Mouse (Mus musculus) cerebellum, postnatal 25 days (tissue): ENCODE measurements around the gene Nt5dc2.

ENCODE experiments used
- DNase-seq, 2 experiments: peaks; one replicate each; pipeline ENCODE4 v3.0.0; 2021; ENCODE audit warnings: mixed read lengths in 2 of 2

Nt5dc2 gene

DNA sequence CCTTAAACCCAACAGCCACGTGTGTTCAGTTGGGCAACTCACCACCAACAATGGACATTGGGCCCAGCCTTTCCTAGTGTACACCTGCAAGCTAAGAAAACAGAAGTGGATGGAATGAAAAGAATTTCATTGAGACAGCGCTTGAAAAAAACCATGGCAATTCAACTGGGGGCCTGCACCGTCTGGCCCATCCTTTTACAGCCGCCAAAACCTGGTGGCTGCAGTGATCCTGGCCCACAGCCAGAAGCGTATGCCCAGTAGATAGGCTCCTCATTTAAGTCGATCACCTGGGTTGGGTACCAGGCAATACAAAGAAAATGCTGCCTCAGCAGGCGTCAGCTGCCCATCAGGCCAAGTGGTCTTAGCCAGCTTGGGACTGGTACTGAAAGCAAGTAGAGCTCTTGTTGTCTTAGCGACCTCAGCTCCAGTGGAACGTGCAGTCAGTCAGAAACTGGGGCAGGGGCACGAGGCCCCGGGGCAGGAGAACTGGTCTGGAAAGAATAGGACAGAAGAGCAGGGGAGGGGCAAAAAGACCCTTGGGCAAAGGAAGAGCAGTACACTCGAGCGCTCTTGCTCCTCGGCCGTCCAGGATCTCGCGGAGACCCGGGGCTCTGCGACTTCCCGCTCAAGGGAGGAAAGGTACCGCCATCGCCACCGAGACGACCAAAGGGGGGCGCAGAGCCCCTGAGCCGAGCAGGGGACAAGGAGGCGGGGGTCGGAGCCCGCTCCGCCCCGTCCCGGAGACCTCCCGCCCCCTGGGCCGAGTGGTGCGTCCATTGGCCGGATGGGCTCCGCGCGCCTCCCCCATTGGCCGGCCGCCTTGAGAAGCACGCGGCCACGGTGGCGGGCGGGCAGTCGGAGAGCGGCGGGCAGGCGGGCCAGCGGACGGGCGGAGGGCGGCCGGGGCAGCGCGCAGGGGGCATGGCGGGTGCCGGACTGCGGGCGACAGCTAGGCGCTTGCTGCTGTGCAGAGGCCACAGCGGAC lies at the start of gene Nt5dc2:
Nt5dc2 (plus strand) TSS at position 818 of the 985 bp plus-strand sequence.
- DNase-seq: peak; percentile 66 to 83

DNA sequence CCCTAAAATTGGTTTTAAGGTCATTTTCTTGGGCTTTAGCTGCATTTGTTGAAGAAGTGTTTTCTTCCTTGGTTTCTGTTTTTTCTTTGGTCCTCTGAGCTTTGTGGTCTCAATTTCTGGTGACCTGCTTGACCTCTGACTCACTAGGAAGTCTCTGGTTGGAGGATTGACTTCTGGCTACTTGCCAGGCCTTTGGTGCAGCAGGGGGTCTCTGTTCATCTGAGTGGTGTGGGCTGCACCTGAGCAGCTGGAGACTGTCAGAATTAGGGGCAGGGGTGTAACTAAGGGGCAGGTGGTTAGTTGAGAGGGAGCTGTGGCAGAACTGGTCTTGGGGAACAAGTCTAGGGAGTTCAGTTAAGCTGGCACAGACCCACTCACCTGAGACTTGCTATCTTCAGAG lies 49.7 kb upstream of the Nt5dc2 start:
- DNase-seq: peak; percentile 8 to 11

DNA sequence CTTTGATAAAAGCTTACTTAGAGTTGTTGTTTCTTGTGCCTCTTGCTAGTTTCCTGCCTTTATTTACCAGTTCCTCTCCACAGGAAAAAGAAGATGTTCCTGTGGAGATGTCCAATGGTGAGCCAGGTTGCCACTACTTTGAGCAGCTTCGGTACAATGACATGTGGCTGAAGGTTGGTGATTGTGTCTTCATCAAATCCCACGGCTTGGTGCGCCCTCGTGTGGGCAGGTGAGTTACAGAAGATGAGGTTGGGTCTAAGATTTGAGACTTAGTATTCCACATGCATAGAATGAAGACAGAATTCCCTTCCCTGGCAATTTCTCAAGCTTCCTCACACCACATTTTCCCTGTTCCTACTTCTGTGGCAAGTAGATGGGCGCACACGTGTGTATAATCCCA lies 43.4 kb upstream of the Nt5dc2 start:
- peak in 1 of 2 experiments; percentile 24 for DNase-seq

DNA sequence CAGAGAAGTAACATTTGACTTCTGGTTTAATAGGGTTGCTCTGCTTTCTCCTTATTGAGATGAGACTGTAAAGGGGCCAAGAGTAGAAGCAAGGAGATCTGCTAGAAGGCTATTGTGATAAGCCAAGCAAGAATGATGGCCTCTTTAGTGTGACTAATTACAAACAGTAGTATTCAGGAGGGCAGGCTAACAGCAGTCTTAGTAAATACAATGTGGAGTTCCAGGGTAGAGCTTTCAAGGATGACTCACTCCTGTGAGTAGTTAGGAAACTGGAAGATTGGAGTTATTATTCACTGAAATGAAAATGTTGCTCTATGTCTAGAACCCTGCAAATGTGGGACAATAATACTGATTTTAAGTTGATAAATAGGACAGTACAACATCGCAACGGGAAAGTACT lies 42.3 kb upstream of the Nt5dc2 start:
- no peak for DNase-seq

DNA sequence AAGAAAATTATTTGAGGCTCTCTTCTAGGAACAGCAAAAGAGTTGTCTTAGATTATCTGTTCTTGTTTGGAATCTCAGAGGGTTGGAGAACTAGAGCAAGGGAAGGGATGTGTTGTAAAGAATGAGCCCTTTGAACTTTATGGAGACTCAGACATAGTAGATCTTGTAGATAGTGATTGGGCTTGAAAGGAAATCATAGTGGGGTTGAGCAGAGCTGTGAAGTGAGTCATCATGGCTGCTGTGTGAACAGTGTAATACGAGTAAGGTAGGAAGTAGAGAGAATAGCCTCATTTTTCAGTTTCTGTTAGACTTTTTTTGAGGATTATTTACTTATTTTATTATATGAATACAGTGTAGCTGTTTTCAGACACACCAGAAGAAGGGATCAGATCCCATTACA lies 40.9 kb upstream of the Nt5dc2 start:
- DNase-seq: no peak

DNA sequence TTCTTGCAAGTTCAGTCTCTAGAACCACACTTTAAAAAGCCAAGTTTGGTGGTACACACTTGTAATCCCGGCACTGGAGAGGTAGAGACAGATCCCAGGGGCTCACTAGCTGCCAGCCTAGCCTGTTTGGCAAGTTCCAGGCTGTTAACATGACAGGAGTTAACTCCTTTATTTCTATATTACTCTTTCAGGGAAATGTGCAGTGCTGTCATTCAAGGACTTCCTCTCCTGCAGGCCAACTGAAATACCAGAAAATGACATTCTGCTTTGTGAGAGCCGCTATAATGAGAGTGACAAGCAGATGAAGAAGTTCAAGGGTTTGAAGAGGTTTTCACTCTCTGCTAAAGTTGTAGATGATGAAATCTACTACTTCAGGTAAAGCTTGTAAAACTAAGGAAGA lies 25.7 kb upstream of the Nt5dc2 start:
- DNase-seq: no peak

DNA sequence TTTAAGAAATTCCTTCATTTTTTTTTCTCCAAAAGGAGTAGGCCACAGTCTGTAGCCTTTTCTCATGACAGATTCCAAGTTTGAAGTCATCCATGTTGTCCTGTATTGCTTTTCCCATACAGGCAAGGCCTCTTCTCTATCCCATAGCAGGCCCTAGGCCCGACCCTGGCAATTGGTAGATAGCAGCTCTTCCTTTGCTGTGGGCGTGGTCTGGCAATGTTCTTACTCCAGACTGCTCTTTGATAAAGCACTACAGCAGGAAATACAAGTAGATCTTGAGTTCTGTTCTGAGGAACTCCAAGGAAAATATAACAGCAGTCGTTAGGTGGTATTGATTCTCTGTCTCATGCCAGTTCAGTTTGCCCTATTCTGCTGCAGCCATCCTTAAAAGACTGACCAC lies 20.2 kb upstream of the Nt5dc2 start:
- no peak for DNase-seq

DNA sequence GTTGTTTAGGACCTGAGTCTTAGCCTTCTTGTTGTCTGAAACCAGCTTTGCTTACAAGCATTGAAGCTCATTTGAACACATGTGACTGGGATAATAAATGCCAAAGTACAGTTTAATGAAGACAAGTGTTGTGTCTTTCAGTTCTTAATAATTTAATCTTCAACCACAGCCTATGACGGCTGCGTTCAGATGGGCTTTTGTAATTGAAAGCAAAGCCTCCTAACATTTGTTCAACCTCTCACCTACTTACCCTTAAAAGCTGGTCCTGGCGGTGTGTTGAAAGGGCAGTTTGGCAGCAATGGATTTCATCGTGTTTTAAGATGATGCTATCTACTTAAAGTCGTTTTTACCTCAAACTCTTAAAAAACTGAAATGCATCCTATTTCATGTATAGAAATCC lies 18.7 kb upstream of the Nt5dc2 start:
- DNase-seq: no peak

DNA sequence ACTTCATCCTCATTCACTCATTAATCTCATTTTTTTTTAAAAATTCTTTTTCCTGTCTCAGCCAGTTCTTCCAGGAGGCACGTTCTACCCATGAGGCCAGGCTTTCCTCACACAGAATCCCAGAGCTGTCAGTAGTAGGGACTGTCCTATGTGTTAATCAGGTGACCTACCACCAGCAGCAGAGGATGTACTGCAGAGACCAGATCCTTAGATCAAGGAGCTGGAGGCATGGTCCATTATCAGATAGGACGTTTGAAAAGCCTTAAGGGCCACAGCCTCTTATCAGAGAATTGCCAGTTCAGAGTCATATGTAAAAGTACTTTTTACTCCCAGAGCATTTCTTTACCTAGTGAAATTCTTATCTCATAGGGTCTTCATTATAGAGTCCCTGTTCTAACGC lies 16.8 kb upstream of the Nt5dc2 start:
- no peak for DNase-seq

DNA sequence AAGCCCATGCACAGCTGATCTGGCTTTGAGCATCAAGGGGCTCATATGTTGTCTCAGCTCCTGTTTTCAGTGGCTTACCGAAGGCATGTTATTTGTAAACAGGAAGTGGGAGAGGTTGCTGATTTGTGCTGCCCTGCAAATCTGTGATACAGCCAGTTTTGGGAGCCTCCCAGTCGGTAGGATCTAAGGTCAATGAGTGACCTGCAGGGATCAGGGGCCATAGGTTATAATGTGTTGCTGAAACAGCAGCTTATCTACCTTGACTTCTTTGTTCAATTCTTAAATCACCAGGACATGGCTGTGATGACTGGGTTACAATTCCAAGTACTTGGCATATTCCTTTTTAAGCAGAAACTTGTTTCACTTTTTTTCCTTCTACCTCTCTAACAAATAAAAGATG lies 15.3 kb upstream of the Nt5dc2 start:
- no peak for DNase-seq

DNA sequence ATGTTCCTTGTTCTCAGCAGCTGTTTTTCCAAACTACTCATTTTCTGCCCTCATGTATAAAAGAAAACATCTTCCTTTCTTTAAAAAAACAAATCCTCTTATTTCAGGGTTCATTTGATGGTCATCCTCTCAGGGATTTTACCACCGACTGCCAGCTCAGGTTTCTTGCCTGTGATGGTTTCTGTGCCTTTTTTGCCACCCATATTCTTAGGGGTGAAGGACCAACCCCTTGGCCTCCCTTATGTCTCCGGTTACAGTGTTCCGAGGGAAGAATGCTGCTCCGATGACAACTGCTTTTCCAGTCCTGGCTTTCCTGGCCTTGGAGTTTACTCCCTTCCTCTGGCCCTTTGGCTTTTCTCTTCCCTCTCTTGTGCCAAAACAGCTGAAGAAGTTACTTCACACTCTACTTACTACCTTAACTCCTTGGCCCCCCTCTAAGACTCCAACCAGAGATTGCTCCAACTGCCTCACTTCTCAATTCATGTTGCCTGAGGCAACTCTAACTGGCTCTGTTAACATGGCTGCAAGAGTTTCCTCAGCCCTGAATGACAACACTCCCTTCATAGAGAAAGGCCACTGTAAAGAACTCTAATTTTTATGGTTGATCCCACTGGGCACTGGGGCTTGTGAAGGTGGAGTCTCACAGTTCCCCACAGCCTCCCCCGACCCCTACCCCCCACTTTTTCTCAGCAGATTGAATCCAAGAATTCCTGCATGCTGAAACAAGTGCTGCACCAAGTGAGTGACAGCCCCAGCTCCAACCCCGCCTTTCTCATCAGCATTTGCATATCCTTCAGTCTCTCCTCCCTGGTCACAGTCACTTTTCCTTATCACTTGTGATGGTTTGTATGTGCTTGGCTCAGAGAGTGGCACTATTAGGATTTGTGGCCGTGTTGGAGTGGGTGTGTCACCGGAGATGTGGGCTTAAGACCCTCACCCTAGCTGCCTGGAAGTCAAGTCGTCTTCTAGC lies 5.5 kb upstream of the Nt5dc2 start:
- no peak for DNase-seq

DNA sequence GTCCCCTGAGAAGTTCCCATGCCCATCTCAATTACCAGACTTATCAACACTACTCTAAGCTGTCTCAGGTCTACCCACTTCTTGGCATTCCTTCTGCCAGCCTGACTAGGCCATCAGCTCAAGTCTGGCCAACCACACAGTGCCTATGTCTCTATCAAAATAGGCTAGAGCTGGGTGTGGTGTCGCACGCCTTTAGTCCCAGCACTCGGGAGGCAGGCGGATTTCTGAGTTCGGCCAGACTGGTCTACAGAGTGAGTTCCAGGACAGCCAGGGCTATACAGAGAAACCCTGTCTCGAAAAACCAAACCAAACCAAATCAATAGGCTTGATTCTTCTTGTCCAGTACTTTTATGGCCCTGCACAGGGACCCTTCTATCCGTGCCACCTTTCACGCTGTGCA lies 4.0 kb upstream of the Nt5dc2 start:
- DNase-seq: no peak

DNA sequence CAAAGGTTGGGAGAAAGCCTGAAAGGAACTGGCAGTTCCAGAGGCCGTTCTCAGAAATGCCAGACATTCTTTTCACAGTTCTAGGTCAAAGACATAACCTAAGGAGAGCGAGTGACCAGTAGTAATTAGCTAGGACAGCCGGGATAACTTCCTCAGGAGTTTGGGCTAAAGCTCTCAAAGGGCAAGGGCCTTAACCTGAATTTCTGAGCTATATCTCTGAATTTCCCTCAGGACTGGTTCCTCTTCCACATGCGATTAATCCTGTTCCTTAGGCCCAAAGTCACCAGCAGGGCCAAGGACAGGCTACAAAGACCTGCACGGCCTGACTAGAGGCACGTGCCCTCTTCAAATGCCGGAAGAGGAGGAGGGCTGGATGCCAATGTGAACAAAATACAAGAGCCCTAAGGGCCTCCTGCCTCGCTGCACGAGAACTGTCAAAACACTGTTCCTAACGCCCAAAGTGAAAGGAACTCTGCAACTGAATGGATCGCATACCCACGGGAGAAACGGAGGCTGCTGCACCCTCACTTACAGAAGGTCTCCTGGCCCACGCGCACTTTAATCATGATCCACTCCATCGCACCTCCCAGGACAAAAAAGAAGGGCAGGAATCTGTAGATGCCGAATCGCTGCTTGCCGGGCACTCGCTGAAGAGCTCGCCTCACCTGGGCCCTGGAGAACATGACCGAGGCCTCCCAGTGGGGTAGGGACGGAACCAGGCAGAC lies 2.6 kb upstream of the Nt5dc2 start:
- DNase-seq: peak in 1 of 2 experiments; percentile 50

DNA sequence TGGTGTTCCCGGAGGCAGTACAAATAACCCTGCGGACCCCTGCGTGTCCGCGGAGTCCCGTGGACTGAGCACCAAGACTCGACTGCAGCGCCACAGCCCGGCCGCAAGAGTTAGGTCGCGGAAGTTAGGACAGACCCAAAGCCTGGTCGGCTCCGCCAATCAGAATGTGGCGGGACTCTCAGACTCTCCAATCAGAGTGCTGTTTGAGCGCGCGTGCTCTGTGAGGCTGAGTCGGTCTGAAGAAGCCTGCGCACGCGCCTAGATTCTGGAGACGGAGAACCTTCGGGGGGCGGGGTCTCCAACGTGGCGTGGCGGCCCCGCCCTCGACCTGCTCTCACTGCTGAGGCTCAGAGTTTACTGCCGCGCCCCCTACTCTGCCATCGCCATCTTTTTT lies 2.0 kb upstream of the Nt5dc2 start, which contains the start of gene Smim4:
Smim4 (minus strand) TSS at position 131 of the 394 bp plus-strand sequence.
- DNase-seq: peak; percentile 93 to 97

DNA sequence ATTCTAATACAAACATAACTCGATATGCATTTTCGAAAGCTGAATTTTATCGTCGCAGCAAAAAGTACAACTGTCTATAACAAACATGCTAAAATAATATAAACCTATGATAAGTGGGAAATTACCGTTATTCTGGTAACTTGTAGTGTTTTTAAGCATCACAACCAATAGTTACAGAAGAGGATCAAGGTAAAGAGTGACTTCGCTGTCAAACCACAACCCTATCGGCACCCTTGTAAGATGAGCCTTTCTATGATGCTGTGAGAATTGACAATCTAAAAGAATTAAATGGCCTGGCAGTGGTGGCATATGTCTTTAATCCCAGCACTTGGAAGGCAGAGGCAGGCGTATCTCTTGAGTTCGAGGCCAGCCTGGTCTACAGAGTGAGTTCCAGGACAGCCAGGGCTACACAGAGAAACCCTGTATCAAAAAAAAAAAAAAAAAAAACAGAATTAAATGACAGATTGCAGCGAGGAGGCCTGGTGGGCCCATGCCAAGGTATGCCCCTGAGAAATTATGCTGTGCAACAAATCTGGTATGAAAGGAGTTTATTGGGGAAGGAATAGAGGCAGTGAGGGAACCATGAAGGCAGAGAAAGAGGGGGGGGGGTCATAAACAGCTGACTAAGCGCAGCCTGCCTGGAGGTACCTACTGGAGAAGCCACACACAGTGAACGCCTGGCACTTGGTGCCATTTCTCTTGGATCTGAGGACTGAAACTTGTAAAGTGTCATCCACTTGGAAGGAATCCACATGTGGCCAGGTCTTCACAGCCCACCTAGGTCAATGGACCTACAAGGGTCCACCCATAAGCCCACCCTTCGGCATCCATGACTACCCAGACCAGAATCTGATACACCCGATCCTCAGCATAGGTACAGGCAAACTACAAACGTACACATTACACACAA lies 1.3 kb upstream of the Nt5dc2 start:
- no peak for DNase-seq

DNA sequence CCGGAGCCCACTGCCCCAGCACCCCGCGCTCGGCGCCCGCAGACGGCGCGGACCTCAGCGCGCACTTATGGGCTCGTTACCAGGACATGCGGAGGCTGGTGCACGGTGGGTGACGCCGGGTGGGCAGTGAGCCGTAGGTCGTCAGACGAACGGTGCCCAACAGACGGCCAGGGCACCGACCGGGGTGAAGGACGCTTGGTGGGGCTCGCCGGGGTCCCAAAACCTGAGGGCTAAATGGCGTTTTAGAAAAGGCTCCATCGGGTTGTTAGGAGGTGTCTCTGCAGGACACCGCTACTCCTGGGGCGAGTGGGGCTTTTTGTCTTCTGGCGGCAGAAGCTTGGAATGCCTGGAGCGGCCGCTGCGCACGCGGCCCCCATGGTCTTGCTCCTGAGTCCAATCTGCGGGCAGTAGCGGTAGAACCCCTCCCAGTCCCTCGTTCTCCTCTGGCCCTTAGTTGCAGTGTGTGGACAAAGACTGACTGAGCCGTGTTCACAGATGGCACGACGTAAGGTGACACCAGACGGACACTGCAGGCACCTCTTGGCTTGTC lies 494 bp downstream of the Nt5dc2 start:
- DNase-seq: peak in 1 of 2 experiments; percentile 39

DNA sequence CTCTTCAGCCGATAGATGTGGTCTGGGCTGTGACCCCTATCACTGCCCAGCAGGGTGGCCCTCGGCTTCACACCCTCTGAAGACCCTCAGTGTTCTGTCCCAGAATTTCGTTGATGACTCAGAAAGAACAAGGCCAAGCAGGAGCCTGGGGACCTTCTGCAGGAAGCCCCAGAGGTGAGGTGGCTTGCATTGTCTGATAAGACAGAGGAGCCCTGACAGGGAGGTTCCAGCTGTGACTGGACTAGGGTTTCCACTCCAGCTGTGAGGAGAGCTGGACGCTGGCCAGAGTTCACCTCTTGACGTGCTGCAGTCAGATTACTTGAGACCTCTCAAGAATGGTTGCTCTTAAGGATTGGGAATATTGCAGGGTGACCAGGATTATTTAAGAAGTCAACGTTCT lies 1.2 kb downstream of the Nt5dc2 start:
- peak in 1 of 2 experiments; percentile 31 for DNase-seq

DNA sequence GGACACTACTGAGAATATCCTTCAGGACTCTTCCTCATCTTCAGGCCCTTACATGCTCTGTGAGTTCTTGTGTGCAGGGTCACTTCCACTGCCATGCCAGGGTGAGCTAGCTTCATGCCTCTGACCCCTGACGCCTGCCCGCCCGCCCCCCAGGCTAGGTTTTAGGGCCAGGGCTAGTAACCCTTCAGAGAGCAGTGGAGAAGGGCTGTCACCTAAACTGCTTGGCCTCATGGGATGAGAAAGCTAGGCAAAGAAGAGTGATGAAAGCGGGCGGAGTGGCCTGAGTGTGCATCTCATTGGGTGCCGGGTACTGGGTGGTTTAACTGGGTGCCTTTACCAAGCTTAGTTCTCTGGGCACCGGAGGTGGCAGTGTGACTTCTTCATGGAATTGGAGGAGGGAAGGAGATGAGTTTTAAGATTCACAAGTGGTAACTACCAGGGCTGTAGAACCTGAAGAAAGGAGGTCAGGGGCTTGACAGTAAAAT lies 1.7 kb downstream of the Nt5dc2 start:
- DNase-seq: peak in 1 of 2 experiments; percentile 3

DNA sequence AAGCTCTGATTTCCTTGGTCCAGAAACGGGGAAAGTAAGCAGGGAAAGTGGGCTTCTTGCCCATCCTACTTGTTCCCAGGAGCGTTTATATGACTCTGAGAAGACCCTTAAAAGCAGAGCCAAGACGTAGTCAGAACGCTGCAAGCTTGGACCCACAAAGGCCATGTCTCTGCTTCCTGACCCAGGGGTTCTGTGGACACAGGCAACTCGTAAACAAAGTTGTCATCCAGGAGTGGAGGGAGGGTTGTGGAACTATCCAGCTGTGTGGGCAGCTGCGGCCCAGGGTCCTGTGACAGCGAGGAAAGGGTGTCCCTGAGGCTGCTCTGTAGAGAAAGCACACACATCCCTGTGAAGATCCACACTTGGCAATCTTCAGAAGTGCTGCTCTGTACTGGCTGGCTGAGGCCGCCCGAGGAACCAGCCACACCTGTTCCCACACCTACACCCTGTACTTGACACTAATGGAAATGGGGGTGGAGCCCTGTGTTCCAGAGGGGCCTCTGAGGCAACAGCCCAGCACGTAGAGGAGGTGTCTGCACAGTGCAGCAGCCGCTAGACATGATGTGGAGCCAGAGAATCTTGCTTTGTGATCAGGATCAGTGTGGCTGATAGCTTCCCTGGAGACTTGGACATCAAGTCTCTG lies 2.3 kb downstream of the Nt5dc2 start:
- peak in 1 of 2 experiments; percentile 2 for DNase-seq
